Comparison of ENCODE assay signal across 19 mouse cellular contexts in the genomic region with DNA sequence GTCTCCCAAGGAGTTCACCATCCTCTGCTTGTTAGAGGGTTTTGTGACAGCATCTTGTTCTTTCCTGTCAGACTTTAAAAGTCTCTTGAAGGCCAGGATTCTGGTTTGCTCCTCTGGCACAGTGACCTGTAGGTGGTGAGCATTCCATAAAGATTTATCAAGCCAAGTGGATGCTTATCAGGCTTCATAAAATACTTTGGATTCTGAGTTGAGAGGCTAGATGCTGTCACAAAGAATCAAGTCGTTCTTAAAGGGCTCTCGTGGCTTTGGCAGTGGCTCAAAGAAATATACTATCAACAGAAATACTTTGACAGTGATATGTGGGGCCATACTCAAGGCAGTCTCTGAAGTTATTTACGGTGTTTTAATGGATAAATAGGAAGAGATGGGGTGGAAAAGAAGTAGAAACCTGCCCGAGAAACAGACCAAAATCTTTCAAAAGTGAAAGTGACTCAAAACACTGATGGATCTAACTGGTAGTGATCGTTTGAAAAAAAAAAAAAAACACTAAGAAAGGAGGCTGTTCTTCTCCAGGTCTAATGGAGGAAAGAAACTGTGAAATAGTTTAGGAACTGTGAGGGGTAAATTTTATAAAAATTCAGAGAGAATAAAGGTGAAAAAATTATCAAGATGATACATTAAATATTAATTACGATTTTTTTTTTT.
A peak's percentile ranks its signal among the peaks of the same experiment; 100 is the strongest.
DNase-seq lines count a peak whose midpoint lies in the region; TF ChIP-seq lines count a peak whose summit lies in the region.
"Had no signal": no experiment of that assay in that cellular context is flagged by ENCODE, and none has a peak within 500 bp of the region (broad histone marks: within the 10 kb centered on the region; RNA-seq: fewer than 3 reads in every experiment).

No protein-coding gene starts in this region.

- TF ChIP-seq RAD21 in CH12.LX (IDR thresholded peaks at IDR 0.05; ENCODE audit: low read depth, low read length), result no peak

- WGBS in lung, adult 2 months, result 29% methylated on average over 6 of the region's 6 CpGs
- 65% methylated on average over 6 of the region's 6 CpGs for WGBS in hindbrain, embryonic 10.5 days

- no peaks in the 10 kb centered on the region for H3K36me3 ChIP-seq in CH12.LX (replicated peaks in 1 of 2; ENCODE audit: control insufficient read depth in 1 of 2, insufficient read depth in 1 of 2, low read length in 1 of 2)
- no peaks in the 10 kb centered on the region for H3K36me3 ChIP-seq in hindbrain, embryonic 10.5 days
- H3K36me3 ChIP-seq: G1E; intestine, embryonic 15.5 days; kidney, embryonic 15.5 days; midbrain, embryonic 13.5 days had no signal

- no peak overlapping the region for H3K9ac ChIP-seq in CH12.LX (ENCODE audit: insufficient read depth, low read depth)
- H3K9ac ChIP-seq: forebrain, embryonic 13.5 days; hindbrain, embryonic 14.5 days; intestine, embryonic 15.5 days; kidney, embryonic 15.5 days; midbrain, embryonic 13.5 days had no signal

- H3K4me1 ChIP-seq in CH12.LX (ENCODE audit: control insufficient read depth in 1 of 2, insufficient read depth in 2 of 2), result no peaks in the 10 kb centered on the region
- no peaks in the 10 kb centered on the region for H3K4me1 ChIP-seq in lung, adult 2 months (ENCODE audit: control insufficient read depth, insufficient read depth, low read length)
- no peaks in the 10 kb centered on the region for H3K4me1 ChIP-seq in hindbrain, embryonic 10.5 days (replicated peaks)
- H3K4me1 ChIP-seq: forebrain, embryonic 13.5 days; intestine, embryonic 15.5 days; kidney, embryonic 15.5 days; midbrain, embryonic 13.5 days had no signal

- DNase-seq in adrenal gland, postnatal 36 days, result peak; percentile 5 to 10
- no peak for DNase-seq in adrenal gland, adult 8-10 months
- DNase-seq in CH12.LX (ENCODE audit: extremely low read depth), result no peak
- DNase-seq in lung, adult 2 months, result peak; percentile 8
- peak; percentile 44 for DNase-seq in lung, postnatal 36 days
- DNase-seq in layer of hippocampus, adult 9-11 months, result no peak
- no peak for DNase-seq in hindbrain, embryonic 10.5 days (ENCODE audit: low spot score)
- no peak for DNase-seq in T-cell, adult 2 months (ENCODE audit: low spot score)
- DNase-seq: cerebellum, postnatal 14 days; gastrocnemius, postnatal 25 days; left cerebral cortex, postnatal 4 days; spleen, adult 18-20 months; thymus, adult 2 months had no signal

- no peak for TF ChIP-seq EP300 in CH12.LX (IDR thresholded peaks at IDR 0.05; ENCODE audit: low read length)

- no peak overlapping the region for H3K4me3 ChIP-seq in CH12.LX (replicated peaks in 1 of 3; ENCODE audit: low read depth in 2 of 3, low read length in 2 of 3, poor library complexity in 1 of 3)
- H3K4me3 ChIP-seq in lung, adult 2 months (replicated peaks; ENCODE audit: extremely low read depth, low read depth, low read length), result no peak overlapping the region
- no peak overlapping the region for H3K4me3 ChIP-seq in hindbrain, embryonic 10.5 days
- H3K4me3 ChIP-seq: forebrain, embryonic 13.5 days; intestine, embryonic 15.5 days; kidney, embryonic 15.5 days; midbrain, embryonic 13.5 days had no signal

- H3K79me2 ChIP-seq in CH12.LX (replicated peaks; ENCODE audit: control insufficient read depth, extremely low read depth, insufficient read depth, poor library complexity, severe bottlenecking), result no peaks in the 10 kb centered on the region

- no peak for TF ChIP-seq POLR2A in CH12.LX (IDR thresholded peaks at IDR 0.05; ENCODE audit: low read depth, low read length)
- TF ChIP-seq POLR2A in lung, adult 2 months (IDR thresholded peaks at IDR 0.05; ENCODE audit: borderline replicate concordance, extremely low read depth, low read depth, low read length), result no peak

- dilution Hi-C loops in CH12.LX (cut with MboI; ENCODE audit: extremely low pct_ligation_motif_present, extremely low pct_unique_long_range_greater_than_20kb, low sequenced_read_pairs), result no loop called here

- no peak overlapping the region for H3K27ac ChIP-seq in CH12.LX (ENCODE audit: insufficient read depth, low read depth)
- no peak overlapping the region for H3K27ac ChIP-seq in hindbrain, embryonic 10.5 days
- H3K27ac ChIP-seq: forebrain, embryonic 13.5 days; hindbrain, embryonic 14.5 days; intestine, embryonic 15.5 days; kidney, embryonic 15.5 days; midbrain, embryonic 13.5 days had no signal

- in situ Hi-C loops in CH12.LX (cut with MboI; ENCODE audit: low pct_ligation_motif_present, low pct_unique_long_range_greater_than_20kb, low sequenced_read_pairs), result no loop called here

- H3K27me3 ChIP-seq in CH12.LX (replicated peaks), result no peaks in the 10 kb centered on the region
- H3K27me3 ChIP-seq in hindbrain, embryonic 10.5 days (ENCODE audit: insufficient read depth, poor library complexity, severe bottlenecking), result no peaks in the 10 kb centered on the region
- H3K27me3 ChIP-seq: forebrain, embryonic 13.5 days; intestine, embryonic 15.5 days; kidney, embryonic 15.5 days; midbrain, embryonic 13.5 days had no signal

- no peaks in the 10 kb centered on the region for H3K9me3 ChIP-seq in CH12.LX (replicated peaks; ENCODE audit: low read length)
- no peaks in the 10 kb centered on the region for H3K9me3 ChIP-seq in hindbrain, embryonic 10.5 days
- H3K9me3 ChIP-seq: forebrain, embryonic 13.5 days; G1E; intestine, embryonic 15.5 days; kidney, embryonic 15.5 days; midbrain, embryonic 13.5 days had no signal

- H3K4me2 ChIP-seq in CH12.LX (ENCODE audit: insufficient read depth, low read depth, poor library complexity, severe bottlenecking), result peak overlapping the region; percentile 61
- H3K4me2 ChIP-seq: forebrain, embryonic 13.5 days; hindbrain, embryonic 14.5 days; intestine, embryonic 15.5 days; kidney, embryonic 15.5 days; midbrain, embryonic 13.5 days had no signal

- no peak for TF ChIP-seq CTCF in CH12.LX (conservative IDR thresholded peaks at IDR 0.05 in 1 of 2, IDR thresholded peaks at IDR 0.05 in 1 of 2; ENCODE audit: low read depth in 2 of 2, low read length in 2 of 2)
- no peak for TF ChIP-seq CTCF in lung, adult 2 months (IDR thresholded peaks at IDR 0.05; ENCODE audit: insufficient read depth, low read length)

TF ChIP-seq in CH12.LX, 34 proteins besides CTCF, POLR2A, EP300 and RAD21:
- TF ChIP-seq ZNF384 (IDR thresholded peaks at IDR 0.05; ENCODE audit: low read depth, low read length) (peak; percentile 72), HCFC1 (IDR thresholded peaks at IDR 0.05; ENCODE audit: low read depth, low read length) (no peak)

Comparison
In these comparisons a context has a peak if more than half of its experiments do, and no peak if none do; other contexts are left out.
1. DNase-seq: peak in adrenal gland, postnatal 36 days (2 of 2), lung, adult 2 months (single experiment) and lung, postnatal 36 days (single experiment); none in adrenal gland, adult 8-10 months (single experiment), CH12.LX (single experiment), layer of hippocampus, adult 9-11 months (single experiment), hindbrain, embryonic 10.5 days (single experiment) and T-cell, adult 2 months (single experiment).